In the genomic region with DNA sequence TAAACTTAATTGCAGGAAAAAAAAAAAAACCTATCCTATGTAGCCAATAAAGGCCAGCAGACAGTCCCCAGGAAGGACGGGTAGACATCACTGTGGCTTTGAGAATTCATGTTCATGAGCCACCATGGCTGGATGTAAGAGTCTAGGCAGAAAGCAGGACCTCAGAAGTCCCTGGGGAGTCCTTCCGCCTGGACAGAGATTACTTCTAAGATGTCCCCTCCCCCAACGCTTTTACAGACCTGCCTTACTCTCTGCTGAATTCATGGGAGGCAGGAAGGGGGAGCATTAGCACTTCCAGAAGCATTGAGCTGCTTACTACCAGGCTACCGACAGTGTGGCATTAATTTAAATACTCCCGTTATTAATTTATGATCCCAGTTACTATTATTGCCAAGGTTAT, we compare ENCODE assay signal across 21 mouse cellular contexts.
"Had no signal": no experiment of that assay in that cellular context is flagged by ENCODE, and none has a peak within 500 bp of the region (broad histone marks: within the 10 kb centered on the region; RNA-seq: fewer than 3 reads in every experiment).

No protein-coding gene starts in this region.

- ATAC-seq: intestine, embryonic 15.5 days; liver, postnatal 0 days; lung, postnatal 0 days; midbrain, embryonic 13.5 days had no signal

- H3K36me3 ChIP-seq: intestine, embryonic 15.5 days; limb, embryonic 12.5 days; limb, embryonic 15.5 days; midbrain, embryonic 10.5 days; midbrain, embryonic 13.5 days; neural tube, embryonic 12.5 days; stomach, embryonic 15.5 days had no signal

- H3K27ac ChIP-seq: intestine, embryonic 15.5 days; layer of hippocampus, adult 2 months; limb, embryonic 12.5 days; limb, embryonic 15.5 days; liver, embryonic 14.5 days; macrophage; midbrain, embryonic 10.5 days; midbrain, embryonic 13.5 days; neural tube, embryonic 12.5 days; stomach, embryonic 15.5 days had no signal

- DNase-seq: kidney, adult 11 months; kidney, adult 8-10 months; layer of hippocampus, adult 9-11 months; liver, postnatal 0 days; lung, embryonic 14.5 days; right cerebral cortex, adult 18-20 months; right cerebral cortex, postnatal 14 days; right cerebral cortex, postnatal 4 days; thymus, postnatal 25 days had no signal

- H3K4me2 ChIP-seq: intestine, embryonic 15.5 days; limb, embryonic 12.5 days; limb, embryonic 15.5 days; liver, embryonic 11.5 days; lung, embryonic 14.5 days; midbrain, embryonic 13.5 days; neural tube, embryonic 12.5 days; stomach, embryonic 15.5 days had no signal

- H3K4me3 ChIP-seq: intestine, embryonic 15.5 days; layer of hippocampus, adult 2 months; limb, embryonic 12.5 days; limb, embryonic 15.5 days; midbrain, embryonic 10.5 days; midbrain, embryonic 13.5 days; neural tube, embryonic 12.5 days; stomach, embryonic 15.5 days had no signal

- H3K9ac ChIP-seq: intestine, embryonic 15.5 days; limb, embryonic 12.5 days; limb, embryonic 15.5 days; liver, embryonic 14.5 days; liver, postnatal 0 days; lung, embryonic 14.5 days; midbrain, embryonic 13.5 days; neural tube, embryonic 12.5 days; stomach, embryonic 15.5 days had no signal

- H3K9me3 ChIP-seq: intestine, embryonic 15.5 days; limb, embryonic 12.5 days; limb, embryonic 15.5 days; midbrain, embryonic 10.5 days; midbrain, embryonic 13.5 days; neural tube, embryonic 12.5 days; stomach, embryonic 15.5 days had no signal
